In genomic region chr1:188948276-188948675, GRCm38 (mm10) we compare ENCODE assay signal across 13 mouse cellular contexts. TPM values are rescaled to one million over a fixed set of nuclear protein-coding genes. Genes with fewer than 3 reads are reported as not detected.
DNase-seq lines count a peak whose midpoint lies in the region; ATAC-seq lines count a peak whose summit lies in the region.
"Had no signal": no experiment of that assay in that cellular context is flagged by ENCODE, and none has a peak within 500 bp of the region (broad histone marks: within the 10 kb centered on the region; RNA-seq: fewer than 3 reads in every experiment).

No protein-coding gene starts in this region.

- no peak overlapping the region for H3K27ac ChIP-seq in neural tube, embryonic 13.5 days (replicated peaks)
- H3K27ac ChIP-seq in forebrain, embryonic 14.5 days (ENCODE audit: low read depth, low read length) = no peak overlapping the region
- no peak overlapping the region for H3K27ac ChIP-seq in kidney, embryonic 16.5 days (ENCODE audit: low read length)
- H3K27ac ChIP-seq in intestine, embryonic 16.5 days (ENCODE audit: low read length) = no peak overlapping the region
- H3K27ac ChIP-seq: heart, adult 2 months; limb, embryonic 10.5 days; liver, embryonic 15.5 days; midbrain, embryonic 12.5 days had no signal

- no peaks in the 10 kb centered on the region for H3K27me3 ChIP-seq in neural tube, embryonic 13.5 days
- no peaks in the 10 kb centered on the region for H3K27me3 ChIP-seq in forebrain, embryonic 14.5 days (replicated peaks; ENCODE audit: control insufficient read depth, insufficient read depth, low read length)
- no peaks in the 10 kb centered on the region for H3K27me3 ChIP-seq in kidney, embryonic 16.5 days (ENCODE audit: insufficient read depth, low read length)
- H3K27me3 ChIP-seq in intestine, embryonic 16.5 days (replicated peaks; ENCODE audit: control insufficient read depth, insufficient read depth, low read length) = no peaks in the 10 kb centered on the region
- H3K27me3 ChIP-seq: liver, embryonic 15.5 days; midbrain, embryonic 12.5 days had no signal

- WGBS in neural tube, embryonic 13.5 days = 60% methylated on average over 9 of the region's 9 CpGs
- 48% methylated on average over 9 of the region's 9 CpGs for WGBS in forebrain, embryonic 14.5 days
- 80% methylated on average over 9 of the region's 9 CpGs for WGBS in kidney, embryonic 16.5 days
- 74% methylated on average over 9 of the region's 9 CpGs for WGBS in intestine, embryonic 16.5 days

- H3K9ac ChIP-seq in neural tube, embryonic 13.5 days = no peak overlapping the region
- H3K9ac ChIP-seq in forebrain, embryonic 14.5 days (ENCODE audit: low read length) = no peak overlapping the region
- no peak overlapping the region for H3K9ac ChIP-seq in kidney, embryonic 16.5 days (replicated peaks; ENCODE audit: low read length)
- no peak overlapping the region for H3K9ac ChIP-seq in intestine, embryonic 16.5 days (ENCODE audit: low read depth, low read length)
- H3K9ac ChIP-seq: liver, embryonic 15.5 days; midbrain, embryonic 12.5 days had no signal

- no peaks in the 10 kb centered on the region; the same call in 1 of the 2 replicates for H3K4me1 ChIP-seq in neural tube, embryonic 13.5 days (replicated peaks)
- no peaks in the 10 kb centered on the region; the same call in 1 of the 2 replicates for H3K4me1 ChIP-seq in forebrain, embryonic 14.5 days (ENCODE audit: control insufficient read depth, insufficient read depth, low read length)
- no peaks in the 10 kb centered on the region for H3K4me1 ChIP-seq in kidney, embryonic 16.5 days (ENCODE audit: insufficient read depth, low read length)
- H3K4me1 ChIP-seq in intestine, embryonic 16.5 days (ENCODE audit: control insufficient read depth, insufficient read depth, low read length) = no peaks in the 10 kb centered on the region; the same call in 1 of the 2 replicates
- H3K4me1 ChIP-seq: midbrain, embryonic 12.5 days had no signal

- ATAC-seq in neural tube, embryonic 13.5 days (ENCODE audit: low read depth) = 0 out of 2 replicates have a peak, but pooled peaks have one; percentile 19
- ATAC-seq in forebrain, embryonic 14.5 days = peak; percentile 63
- ATAC-seq in kidney, embryonic 16.5 days (ENCODE audit: low FRiP score, low TSS enrichment) = no peak
- no peak for ATAC-seq in intestine, embryonic 16.5 days

- H3K4me3 ChIP-seq in neural tube, embryonic 13.5 days = no peak overlapping the region
- no peak overlapping the region for H3K4me3 ChIP-seq in forebrain, embryonic 14.5 days (ENCODE audit: low read depth, low read length)
- H3K4me3 ChIP-seq in kidney, embryonic 16.5 days (ENCODE audit: low read length) = no peak overlapping the region
- no peak overlapping the region for H3K4me3 ChIP-seq in intestine, embryonic 16.5 days (ENCODE audit: low read length)
- H3K4me3 ChIP-seq: heart, adult 2 months; limb, embryonic 10.5 days; liver, embryonic 15.5 days; midbrain, embryonic 12.5 days had no signal

- no peaks in the 10 kb centered on the region for H3K9me3 ChIP-seq in neural tube, embryonic 13.5 days
- H3K9me3 ChIP-seq in forebrain, embryonic 14.5 days (replicated peaks; ENCODE audit: control insufficient read depth, low read length) = no peaks in the 10 kb centered on the region
- H3K9me3 ChIP-seq in kidney, embryonic 16.5 days (ENCODE audit: low read length) = no peaks in the 10 kb centered on the region
- no peaks in the 10 kb centered on the region for H3K9me3 ChIP-seq in intestine, embryonic 16.5 days (ENCODE audit: control insufficient read depth, low read length)
- H3K9me3 ChIP-seq: limb, embryonic 10.5 days; liver, embryonic 15.5 days; midbrain, embryonic 12.5 days had no signal

- DNase-seq in layer of hippocampus, postnatal 10 days (ENCODE audit: low spot score in 2 of 2) = peak; percentile 46 to 62
- no peak for DNase-seq in layer of hippocampus, adult 9-11 months
- DNase-seq in neural tube, embryonic 10.5 days (ENCODE audit: extremely low spot score, low spot score) = no peak
- peak; percentile 12 for DNase-seq in NIH3T3 (ENCODE audit: low read depth)
- peak; percentile 47 for DNase-seq in forebrain, embryonic 14.5 days (ENCODE audit: low spot score)
- DNase-seq: adrenal gland, adult 8-10 months; heart, adult 2 months had no signal

- no peaks in the 10 kb centered on the region for H3K36me3 ChIP-seq in neural tube, embryonic 13.5 days
- H3K36me3 ChIP-seq in forebrain, embryonic 14.5 days (ENCODE audit: control insufficient read depth, insufficient read depth, low read length) = no peaks in the 10 kb centered on the region
- no peaks in the 10 kb centered on the region for H3K36me3 ChIP-seq in kidney, embryonic 16.5 days (ENCODE audit: insufficient read depth, low read length)
- H3K36me3 ChIP-seq in intestine, embryonic 16.5 days (ENCODE audit: control insufficient read depth, insufficient read depth, low read length) = no peaks in the 10 kb centered on the region
- H3K36me3 ChIP-seq: limb, embryonic 10.5 days; liver, embryonic 15.5 days; midbrain, embryonic 12.5 days had no signal

- H3K4me2 ChIP-seq in neural tube, embryonic 13.5 days = no peak overlapping the region
- H3K4me2 ChIP-seq in forebrain, embryonic 14.5 days (ENCODE audit: low read length) = no peak overlapping the region
- H3K4me2 ChIP-seq in kidney, embryonic 16.5 days (replicated peaks; ENCODE audit: low read depth, low read length) = no peak overlapping the region
- no peak overlapping the region for H3K4me2 ChIP-seq in intestine, embryonic 16.5 days (ENCODE audit: low read depth, low read length)
- H3K4me2 ChIP-seq: liver, embryonic 15.5 days; midbrain, embryonic 12.5 days had no signal

RNA-seq across cellular contexts. Expression of gene Kctd3, which starts 59.4 kb away (rescaled TPM):
- 100 to 1,000 TPM; 104 to 113 TPM for total RNA-seq in layer of hippocampus, postnatal 10 days (2021)
- 38.0 and 38.5 TPM in 2 replicates for polyA plus RNA-seq in neural tube, embryonic 13.5 days (2015; fragmentation: Nextera tagmentation; extraction: Ambion mirVana)
- polyA plus RNA-seq in forebrain, embryonic 14.5 days (2014; fragmentation: Nextera tagmentation; extraction: Ambion mirVana) = 34.0 and 39.6 TPM in 2 replicates
- polyA plus RNA-seq in kidney, embryonic 16.5 days (2015; fragmentation: Nextera tagmentation; extraction: Ambion mirVana) = 26.9 and 28.4 TPM in 2 replicates
- 17.9 and 18.3 TPM in 2 replicates for polyA plus RNA-seq in intestine, embryonic 16.5 days (2015; fragmentation: Nextera tagmentation; extraction: Ambion mirVana)

Comparison
In these comparisons a context has a peak if more than half of its experiments do, and no peak if none do; other contexts are left out.
1. DNase-seq: peak in layer of hippocampus, postnatal 10 days (2 of 2), NIH3T3 (single experiment) and forebrain, embryonic 14.5 days (single experiment); none in layer of hippocampus, adult 9-11 months (single experiment) and neural tube, embryonic 10.5 days (single experiment).
2. ATAC-seq: peak in neural tube, embryonic 13.5 days (single experiment) and forebrain, embryonic 14.5 days (single experiment); none in kidney, embryonic 16.5 days (single experiment) and intestine, embryonic 16.5 days (single experiment).